Mouse (Mus musculus): ENCODE data around the gene 4833439L19Rik.
"Not testable (repeated sequence)": the region's sequence is repeated elsewhere in the genome, so short reads cannot be mapped to it uniquely, and the experiment has no call there.

4833439L19Rik gene

DNA sequence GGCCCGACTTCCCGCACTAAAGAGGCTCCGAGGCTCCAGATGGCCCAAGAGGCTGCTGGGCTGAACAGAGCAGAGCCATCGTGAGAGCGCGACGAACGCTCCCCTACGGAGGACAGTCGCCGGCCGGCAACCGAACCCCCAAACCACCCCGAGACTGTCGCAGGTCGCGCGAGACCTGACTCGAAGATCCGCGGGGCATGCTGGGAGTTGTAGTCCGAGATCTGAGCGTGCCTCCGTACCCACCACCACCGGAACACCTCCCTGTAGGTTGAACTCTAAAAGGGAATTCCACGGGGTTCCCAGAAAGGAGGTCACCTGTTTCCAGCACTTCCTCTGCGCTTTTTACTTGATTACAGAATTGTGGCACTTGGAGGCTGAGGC, at the start of gene 4833439L19Rik:
TSS of gene 4833439L19Rik (minus strand) at position 235 of the 381 bp plus-strand sequence.
- DNase-seq (ENCODE audit: extremely low spot score, low spot score) = peak; percentile 93

DNA sequence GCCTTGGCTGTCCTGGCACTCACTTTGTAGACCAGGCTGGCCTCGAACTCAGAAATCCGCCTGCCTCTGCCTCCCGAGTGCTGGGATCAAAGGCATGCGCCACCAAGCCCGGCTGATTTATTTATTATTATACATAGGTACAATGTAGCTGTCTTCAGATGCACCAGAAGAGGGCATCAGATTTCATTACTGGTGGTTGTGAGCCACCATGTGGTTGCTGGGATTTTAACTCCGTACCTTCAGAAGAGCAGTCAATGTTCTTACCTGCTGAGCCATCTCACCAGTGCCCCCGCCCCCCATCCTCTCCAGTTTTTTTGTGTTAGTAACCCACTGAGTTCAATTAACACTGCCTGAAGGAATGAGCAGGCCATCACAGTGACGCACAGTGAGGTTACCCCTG, 47.9 kb upstream of the 4833439L19Rik start:
- not testable (repeated sequence) for DNase-seq (ENCODE audit: extremely low spot score, low spot score)

DNA sequence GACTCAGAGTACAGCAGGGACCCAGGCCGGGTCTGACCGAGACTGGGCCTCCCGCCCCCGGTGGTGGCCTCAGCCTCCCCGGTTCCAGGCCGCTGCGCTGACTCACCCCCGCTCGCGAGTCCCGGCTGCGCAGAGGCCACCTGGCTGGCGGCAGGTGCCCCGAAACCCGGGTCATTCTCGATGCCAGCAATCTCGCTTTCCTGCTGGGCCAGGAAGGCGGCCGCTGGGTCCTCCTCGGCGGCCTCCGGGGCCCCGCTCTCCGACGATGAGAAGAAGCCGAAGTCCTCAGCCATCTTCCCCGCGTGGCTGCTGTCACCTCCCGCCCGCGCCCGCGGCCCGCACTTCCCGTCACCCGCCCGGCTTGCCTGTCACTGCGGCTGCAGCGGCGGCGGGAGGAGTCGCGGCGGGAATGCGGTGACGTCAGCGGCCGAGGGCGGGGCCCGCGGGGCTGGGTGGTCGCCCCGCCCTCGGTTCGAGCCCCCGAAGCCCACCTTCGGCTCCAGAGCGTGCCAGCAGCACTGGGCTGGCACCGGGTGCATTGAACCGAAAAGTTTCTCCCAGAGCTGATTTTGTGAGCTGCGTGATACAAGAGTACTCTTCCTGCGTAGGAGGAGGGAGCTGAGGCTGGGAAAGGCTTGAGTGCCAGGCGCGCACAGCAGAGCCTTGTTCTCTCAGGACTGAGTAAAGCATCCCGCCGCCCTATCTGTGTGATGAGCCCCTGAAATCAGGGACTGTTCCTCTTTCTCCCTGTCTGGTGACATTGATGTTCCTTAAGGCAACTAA, 45.9 kb upstream of the 4833439L19Rik start, which contains the start of gene Cltb:
TSS of gene Cltb (minus strand) at position 373 of the 783 bp plus-strand sequence.
- peak; percentile 85 for DNase-seq (ENCODE audit: extremely low spot score, low spot score)

DNA sequence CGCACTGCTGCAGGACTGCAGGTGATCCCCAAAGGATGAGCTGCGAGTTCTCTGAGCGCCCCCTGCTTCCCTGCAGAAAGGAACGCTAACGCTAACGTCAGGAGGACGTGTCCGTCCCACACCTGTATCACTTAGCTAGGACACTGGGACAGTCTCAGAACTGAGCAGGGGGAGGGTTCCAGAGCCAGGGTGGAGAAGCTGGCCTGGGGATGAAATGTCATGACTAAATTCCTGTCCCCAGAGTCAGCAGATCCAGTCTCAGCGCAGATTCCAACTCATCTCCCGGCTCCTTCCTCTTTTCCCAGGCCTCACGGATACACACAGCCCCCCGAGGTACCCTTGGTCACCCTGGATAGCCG, 45.4 kb upstream of the 4833439L19Rik start:
- DNase-seq (ENCODE audit: extremely low spot score, low spot score) = no peak

DNA sequence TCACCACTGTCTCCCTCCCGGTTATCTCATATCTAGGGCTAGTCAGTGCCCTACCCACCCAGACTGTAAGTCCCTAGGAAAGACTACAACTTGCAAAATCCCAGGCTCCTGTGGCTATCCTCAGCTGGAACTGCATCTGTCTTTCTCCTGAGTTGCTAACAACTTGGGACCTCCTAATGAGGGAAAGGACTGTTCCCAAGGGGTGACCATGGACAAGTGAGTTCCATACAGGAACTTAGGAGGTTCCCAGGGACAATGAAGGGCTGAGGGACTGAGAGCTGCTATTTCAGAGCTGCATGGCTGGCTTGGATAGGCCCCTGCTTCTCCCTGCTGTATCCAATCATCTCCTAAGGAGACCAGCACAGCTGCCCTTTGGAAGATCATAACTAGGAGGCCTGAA, 44.1 kb upstream of the 4833439L19Rik start:
- no peak for DNase-seq (ENCODE audit: extremely low spot score, low spot score)

DNA sequence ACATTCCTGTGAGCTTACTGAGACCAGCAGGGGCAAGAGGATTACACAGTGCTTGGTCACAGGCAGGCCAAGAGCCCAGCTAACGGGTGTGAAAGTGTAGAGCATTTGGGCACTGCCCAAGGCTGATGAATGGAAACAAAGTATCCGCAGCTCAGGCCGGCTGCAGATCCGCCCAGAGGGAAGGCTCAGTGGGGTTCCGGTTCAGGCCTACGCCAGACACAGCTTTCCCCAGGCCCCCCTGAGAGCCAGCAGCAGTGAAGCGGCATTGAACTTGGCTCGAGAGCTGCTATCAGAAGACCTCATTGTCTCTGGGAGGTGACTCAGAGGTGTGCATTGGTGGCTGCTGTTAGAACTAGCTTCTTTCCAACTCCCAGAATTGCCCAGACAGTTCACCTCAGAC, 43.4 kb upstream of the 4833439L19Rik start:
- no peak for DNase-seq (ENCODE audit: extremely low spot score, low spot score)

DNA sequence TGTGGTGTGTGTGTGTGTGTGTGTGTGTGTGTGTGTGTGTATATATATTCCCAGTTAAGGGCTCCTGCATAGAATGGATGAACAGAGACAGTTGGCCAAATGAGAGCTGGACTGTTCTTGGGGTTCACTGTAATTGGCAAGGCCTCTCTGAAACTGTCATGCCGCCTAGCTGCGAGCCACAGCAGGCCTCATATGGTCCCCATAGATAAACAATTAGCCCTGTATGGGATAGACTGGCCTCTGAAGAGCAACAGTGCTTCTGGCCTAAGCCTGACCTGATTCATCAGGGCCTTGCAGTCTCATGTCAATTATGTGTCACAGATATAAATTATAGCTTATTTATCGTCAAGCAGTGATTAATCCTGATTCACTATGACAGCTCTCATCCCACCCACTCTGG, 42.8 kb upstream of the 4833439L19Rik start:
- DNase-seq (ENCODE audit: extremely low spot score, low spot score) = no peak

DNA sequence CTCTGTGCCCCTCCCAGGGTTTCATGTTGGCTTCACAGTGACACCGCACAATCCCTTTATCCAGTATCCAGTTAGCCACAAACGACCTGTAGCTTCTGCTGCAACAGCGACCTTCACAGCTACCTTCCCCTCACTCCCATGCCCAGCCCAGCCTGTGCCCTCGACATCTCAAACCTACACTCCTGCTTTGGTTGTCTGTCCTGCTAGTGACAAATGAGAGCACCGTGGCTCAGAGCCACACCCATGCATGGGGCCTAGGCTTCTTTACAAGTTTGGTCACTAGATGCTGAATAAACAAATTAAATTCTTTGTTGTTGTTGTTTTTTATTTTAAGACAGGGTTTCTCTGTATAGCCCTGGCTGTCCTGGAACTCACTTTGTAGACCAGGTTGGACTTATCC, 42.0 kb upstream of the 4833439L19Rik start:
- no peak for DNase-seq (ENCODE audit: extremely low spot score, low spot score)

DNA sequence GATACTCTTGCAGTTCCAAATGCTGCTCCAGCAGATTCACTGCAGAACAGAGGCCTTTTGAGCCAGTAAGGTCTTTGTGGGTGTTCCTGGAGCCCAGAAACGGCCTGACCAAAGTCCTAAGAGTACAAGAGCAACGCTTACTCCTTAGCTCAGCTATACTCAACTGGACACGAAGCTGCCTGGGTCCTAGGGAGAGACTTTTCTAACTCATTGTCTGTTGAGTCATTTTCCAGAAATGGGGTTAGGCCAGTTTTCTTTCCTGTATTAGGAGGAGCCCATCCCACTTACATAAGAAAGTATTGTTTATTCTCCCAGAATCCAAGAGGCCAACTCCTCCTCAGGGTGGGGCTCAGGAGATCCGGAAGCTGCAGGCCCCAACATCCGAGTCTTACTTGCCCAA, 40.2 kb upstream of the 4833439L19Rik start:
- DNase-seq (ENCODE audit: extremely low spot score, low spot score) = no peak

DNA sequence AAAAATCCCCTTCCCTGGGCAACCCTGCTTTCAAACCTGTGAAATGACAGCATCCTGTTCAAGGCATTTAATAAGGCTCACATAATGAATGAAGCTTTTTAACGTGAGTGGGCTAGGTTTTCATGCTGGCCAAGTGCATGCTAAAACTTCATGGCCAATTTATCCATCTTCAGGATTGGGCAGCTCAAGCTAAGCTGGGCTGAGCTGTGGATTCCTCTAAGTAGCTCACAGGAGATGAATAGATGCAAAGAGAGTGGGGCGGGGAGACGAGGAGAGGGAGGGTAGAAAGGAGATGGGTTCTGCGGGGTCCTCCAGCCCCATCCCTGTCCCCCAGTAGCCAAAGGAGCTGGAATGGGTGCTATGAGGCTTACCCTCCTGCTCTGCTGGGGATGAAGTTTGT, 39.0 kb upstream of the 4833439L19Rik start:
- DNase-seq (ENCODE audit: extremely low spot score, low spot score) = no peak

DNA sequence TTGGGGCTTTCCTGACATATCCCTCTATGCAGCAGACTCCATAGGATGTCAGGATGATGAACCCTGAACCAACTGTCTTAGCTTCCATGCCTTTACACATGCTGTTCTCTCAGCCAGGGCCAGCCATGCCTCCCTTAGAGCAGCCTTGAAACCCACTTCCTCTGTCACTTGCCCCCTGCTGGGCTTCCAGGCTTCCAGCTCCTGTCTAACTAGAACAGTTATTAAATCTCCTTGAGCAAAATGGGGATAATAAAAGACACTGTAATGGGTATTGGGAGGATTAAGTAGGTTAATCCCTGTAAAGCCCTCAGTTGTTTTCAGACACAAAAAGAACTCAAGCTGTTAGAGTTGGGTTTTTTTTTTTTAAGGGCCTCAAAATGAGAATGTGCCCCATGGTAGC, 38.3 kb upstream of the 4833439L19Rik start:
- DNase-seq (ENCODE audit: extremely low spot score, low spot score) = no peak

DNA sequence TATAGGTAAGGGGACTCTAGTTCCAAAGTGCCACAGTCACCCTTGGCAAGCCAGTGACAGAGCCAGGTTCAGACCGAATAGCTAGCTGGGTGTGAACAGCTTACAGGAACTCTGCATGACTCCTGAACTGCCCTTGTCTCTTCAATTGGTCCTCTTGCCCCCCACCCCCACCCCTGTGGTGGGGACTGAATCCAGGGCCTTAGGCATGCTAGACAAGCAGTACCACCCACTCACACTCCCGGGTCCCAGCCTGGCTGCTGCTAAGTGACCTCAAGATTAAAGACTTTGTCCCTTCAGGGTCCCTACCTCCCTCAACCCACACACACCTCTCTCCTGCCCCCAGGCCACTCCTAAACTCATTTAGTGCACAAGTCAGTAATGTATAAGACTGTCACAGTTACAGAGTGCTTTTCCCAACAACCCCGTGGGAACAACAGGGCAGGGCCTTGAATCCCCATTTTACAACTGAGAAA, 37.4 kb upstream of the 4833439L19Rik start:
- no peak for DNase-seq (ENCODE audit: extremely low spot score, low spot score)

DNA sequence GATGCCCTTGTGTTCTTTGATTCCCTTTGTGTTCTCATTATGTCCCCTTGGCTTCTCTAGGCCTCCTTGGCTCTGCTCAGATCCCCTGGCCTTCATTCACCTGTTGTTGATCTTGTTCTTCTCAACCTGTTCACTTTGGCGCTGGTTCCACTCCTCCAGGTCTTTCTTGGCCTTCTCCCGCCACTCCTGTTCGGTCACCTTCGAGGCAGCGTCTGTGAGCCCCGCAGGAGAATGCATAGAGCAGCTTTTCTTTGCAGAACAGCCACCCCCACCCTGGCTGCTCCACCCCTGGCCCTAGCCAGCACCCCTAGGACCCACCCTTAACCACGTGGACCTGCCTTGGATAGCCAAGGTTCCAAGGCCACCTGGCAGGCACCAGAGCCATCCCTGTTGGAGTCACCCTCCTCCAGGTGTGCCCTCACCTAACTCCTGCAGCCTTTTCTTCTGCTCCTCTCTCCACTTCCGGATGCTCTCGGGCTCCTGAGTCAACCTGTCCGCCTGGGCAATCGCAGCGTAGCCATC, 33.4 kb upstream of the 4833439L19Rik start:
- DNase-seq (ENCODE audit: extremely low spot score, low spot score) = no peak

DNA sequence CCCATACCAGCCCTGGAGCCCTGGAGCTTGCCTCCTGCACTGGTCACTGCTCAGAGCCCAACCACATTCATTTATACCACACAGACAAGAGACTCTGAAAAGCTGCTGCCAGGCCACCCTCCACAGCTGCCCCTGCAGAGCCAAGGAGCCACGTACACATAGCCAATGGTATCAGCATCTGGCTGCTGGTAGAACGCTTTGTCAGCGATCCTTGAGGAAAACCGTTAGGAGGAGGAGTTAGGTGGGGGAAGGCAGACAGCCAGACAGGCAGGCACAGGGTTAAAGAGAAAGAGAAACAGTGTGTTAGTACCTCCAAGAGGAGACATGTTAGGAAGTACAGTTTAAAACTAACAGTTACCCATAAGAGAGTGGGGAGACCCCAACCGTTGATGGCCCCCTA, 31.6 kb upstream of the 4833439L19Rik start:
- DNase-seq (ENCODE audit: extremely low spot score, low spot score) = no peak

DNA sequence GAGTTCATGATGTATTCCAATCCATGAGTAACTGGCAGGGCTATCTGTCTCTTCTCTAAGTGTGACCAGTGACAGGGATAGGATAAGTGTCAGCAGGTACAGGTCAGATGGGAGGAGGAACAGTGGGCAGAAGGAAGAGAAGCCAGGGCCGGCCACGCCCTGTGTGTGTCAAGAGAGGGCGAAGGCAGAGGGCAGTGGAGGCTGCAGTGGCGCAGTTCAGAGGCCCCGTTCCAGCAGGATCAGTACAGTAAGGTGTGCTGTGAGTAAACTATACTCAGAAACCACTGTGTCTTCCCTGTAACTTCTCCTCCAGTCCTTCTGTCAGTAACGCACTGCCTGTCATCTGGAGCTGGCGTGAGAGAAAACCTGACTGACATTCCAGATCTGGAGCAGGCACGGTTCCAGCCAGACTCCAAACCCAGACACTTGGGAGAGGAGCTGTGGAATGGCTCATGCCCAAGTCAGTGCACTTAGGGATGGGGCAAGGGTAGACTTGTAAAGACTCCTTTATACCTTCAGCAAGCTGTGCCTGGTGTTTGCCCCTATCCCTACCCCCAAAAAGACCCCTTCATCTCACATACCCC, 31.0 kb upstream of the 4833439L19Rik start:
- no peak for DNase-seq (ENCODE audit: extremely low spot score, low spot score)

DNA sequence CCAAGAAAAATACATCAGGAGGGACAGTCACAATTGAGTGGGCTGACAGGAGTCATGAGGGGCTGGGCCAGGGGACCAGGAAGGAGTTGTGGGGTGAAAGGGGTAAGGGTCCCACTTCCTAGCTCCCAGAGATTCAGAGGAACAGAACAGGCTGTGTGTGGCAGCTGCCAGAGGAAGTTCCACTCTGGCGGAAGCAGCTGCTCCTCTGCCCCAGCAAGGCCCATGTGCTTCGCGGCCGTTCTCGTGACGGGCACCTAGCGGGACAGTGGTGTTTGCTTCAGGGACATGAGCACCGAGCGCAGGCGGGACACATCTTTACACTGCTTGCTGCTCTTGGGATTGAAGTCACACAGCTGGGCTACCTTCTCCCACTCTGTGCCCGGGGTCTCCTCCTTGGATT, 28.4 kb upstream of the 4833439L19Rik start:
- DNase-seq (ENCODE audit: extremely low spot score, low spot score) = no peak

DNA sequence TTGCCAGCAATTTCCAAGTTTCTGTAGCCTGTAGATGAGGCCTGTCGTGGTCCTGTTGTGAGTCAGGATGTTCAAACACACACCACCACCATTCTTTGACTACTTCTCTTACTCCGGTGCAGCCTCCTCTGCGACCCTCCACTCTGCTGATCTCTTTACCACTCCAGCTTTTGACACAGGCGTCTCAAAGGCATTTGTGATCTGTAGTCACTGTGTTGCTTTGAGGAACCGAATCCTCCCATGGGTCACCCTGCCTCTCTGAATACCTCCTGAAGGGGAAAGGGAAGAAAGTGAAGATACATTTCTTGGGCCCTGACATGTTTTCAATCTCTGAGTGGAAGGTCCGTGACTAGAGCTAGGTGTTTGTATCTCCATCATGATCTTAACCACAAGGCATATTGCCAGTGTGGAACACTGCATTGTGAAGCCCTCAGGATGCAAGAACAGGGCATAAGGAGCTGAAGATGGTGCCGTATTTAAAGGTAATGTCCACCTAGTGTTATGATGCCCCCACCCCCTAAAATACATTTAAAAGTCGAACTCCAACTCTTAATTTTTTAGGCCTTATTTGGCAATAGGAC, 26.6 kb upstream of the 4833439L19Rik start:
- DNase-seq (ENCODE audit: extremely low spot score, low spot score) = no peak

DNA sequence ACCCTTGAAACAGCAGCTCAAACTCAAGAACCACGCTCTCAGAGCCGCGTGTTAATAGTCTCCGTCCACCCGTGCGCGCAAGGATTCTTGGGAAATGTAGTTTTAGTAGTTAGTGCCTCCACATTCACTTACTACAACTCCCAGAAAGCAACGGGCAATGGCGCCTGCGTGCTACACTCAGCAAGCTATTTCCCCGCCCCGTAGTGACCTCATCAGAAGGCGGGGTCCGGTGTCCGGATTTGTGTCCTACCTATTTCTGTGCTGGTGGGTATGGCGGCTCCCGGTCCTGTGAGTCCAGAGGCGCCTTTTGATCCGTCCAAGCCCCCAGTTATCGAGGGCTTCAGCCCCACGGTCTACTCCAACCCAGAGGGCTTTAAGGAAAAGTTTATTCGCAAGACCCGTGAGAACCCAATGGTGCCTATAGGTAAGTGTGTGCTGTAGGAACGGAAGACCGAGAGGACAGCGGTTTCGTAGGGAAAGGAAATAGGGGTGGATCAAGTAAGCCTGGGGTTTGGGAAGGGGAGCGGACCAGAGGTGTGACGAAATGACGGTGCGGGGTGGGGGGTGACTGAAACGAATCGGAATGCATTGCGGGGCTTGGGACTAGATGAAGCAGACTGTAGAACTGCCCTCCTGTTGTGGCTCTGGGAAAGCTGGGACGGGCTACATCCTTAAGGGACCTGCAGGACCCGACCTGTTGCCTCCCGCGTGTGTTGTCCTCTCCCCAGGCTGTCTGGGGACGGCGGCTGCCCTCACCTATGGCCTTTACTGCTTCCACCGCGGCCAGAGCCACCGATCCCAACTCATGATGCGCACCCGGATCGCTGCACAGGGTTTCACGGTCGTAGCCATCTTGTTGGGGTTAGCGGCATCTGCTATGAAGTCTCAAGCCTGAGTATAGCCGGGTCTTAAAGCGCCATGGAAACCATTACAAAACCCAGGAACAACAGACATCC, 25.0 kb upstream of the 4833439L19Rik start, which contains the start of the genes Nop16 and Higd2a:
TSS of gene Nop16 (minus strand) at position 95 of the 956 bp plus-strand sequence.
TSS of gene Higd2a (plus strand) at position 212 of the 956 bp plus-strand sequence.
- peak; percentile 95 for DNase-seq (ENCODE audit: extremely low spot score, low spot score)

DNA sequence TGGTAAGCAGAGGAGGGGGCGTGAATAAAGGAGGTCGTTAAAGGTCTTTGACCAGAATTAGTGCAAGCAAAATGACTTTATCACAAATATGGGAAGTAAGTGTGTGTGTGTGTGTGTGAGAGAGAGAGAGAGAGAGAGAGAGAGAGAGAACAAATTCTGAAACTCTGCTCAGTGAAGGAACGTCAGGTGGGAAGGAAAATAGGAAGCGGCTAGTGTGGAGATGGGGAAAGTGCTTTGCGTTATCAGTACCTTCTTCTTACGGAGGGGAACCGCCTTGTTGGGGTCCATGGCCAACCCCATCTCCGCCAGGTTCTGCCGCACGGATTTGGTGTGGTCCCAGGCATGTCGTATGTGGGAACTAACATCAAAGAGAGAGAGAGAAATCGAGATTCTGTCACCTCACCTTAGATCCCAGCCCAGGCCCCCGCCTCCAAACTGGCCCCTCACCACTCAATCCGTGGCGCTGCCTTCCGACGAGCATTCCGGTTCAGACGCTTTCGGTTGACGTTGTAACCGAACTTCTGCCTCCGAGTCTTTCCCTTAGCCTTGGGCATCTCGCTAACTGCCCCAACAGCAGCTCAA, 24.3 kb upstream of the 4833439L19Rik start:
- no peak for DNase-seq (ENCODE audit: extremely low spot score, low spot score)

DNA sequence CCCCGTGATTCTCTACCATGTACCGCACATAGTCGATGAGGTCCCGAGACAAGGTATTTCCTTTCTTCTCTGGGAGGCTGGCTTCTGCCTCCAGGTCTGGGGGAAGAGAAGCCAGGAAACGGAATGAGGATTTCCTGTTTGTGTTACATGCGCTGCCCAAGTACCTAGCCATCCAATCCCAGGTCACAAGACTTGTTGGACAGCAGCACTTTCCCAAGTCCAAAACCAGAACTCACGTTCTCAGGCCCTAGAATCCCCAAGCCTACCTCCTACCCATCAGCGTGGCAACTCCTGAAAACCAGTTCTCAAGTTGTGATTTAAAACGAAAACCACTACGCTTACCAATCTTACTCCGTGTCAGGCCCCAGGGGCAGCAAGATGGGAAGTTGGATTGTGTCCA, 20.6 kb upstream of the 4833439L19Rik start:
- DNase-seq (ENCODE audit: extremely low spot score, low spot score) = no peak

DNA sequence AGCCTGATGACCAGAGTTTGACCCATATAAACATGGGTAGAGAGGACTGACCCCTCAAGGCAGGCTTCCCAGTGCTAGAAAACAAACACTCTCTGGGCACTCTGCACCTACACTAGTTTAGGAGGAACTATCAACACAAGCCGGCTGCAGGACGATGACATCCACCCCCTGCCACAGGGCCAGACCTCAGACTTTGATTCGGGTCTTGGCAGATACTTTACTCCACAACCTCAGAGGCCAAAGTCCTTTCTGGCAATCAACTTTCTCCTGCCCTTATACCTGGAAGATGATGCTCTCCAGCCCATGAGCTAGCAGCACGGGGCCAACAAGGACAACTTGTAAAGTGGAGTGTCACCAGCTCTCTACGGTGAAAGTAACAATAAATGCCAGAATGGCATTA, 17.6 kb upstream of the 4833439L19Rik start:
- no peak for DNase-seq (ENCODE audit: extremely low spot score, low spot score)
